Mouse (Mus musculus) E14TG2a.4 (cell line): ENCODE measurements at regions not wholly inside any gene's neighbourhood (a gene's known extent, or its start where the extent isn't known, plus 50 kb on each side); places are given as distances from the start of the nearest gene placed in this dataset.

Experiments
- CTCF ChIP-seq: conservative IDR thresholded peaks from 2 replicates; pipeline ENCODE4 v1.5.1; 2014; ENCODE audit warnings: low read length
- POU5F1 ChIP-seq: IDR thresholded peaks from 2 replicates; pipeline ENCODE4 v1.6.1; 2014; ENCODE audit warnings: low read length, borderline replicate concordance

- no peak for TF ChIP-seq CTCF
- no peak for TF ChIP-seq POU5F1
Observed at GRCm38 (mm10) chr10:91244297-91244696, 63.2 kb upstream of the Tmpo start.
